In the genomic region with DNA sequence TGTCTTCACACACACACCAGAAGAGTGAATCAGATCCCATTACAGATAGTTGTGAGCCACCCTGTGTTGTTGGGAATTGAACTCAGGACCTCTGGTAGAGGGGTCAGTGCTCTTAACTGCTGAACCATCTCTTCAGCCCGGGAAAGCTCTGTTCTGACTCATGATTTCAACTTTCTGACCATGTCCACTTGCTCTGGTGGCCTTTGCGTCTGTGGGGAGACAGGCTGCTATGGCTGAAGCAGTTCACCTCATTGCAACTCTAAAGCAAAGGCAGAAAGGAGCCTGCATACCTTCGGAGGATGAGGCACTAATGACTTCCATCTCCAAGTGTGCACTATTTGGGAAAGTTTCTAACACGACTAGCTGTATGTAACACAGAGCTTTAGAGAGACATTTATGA, we compare ENCODE assay signal across 8 mouse cellular contexts. TPM values are rescaled to one million over a fixed set of nuclear protein-coding genes. Genes with fewer than 3 reads are reported as not detected.
DNase-seq lines count a peak whose midpoint lies in the region; ATAC-seq and TF ChIP-seq lines count a peak whose summit lies in the region.

No protein-coding gene starts in this region.

- no peaks in the 10 kb centered on the region for H3K36me3 ChIP-seq in lung, postnatal 0 days (ENCODE audit: insufficient read depth, low read length)
- H3K36me3 ChIP-seq in limb, embryonic 11.5 days (ENCODE audit: control insufficient read depth, insufficient read depth, low read length): no peaks in the 10 kb centered on the region
- no peaks in the 10 kb centered on the region for H3K36me3 ChIP-seq in neural tube, embryonic 14.5 days (ENCODE audit: control insufficient read depth, insufficient read depth, low read length)

- H3K27me3 ChIP-seq in lung, postnatal 0 days (replicated peaks; ENCODE audit: insufficient read depth, low read length): no peaks in the 10 kb centered on the region
- H3K27me3 ChIP-seq in limb, embryonic 11.5 days (ENCODE audit: control insufficient read depth, insufficient read depth, low read length): 0 out of 2 replicates have a peak, but pooled peaks cover 4% of the 10 kb centered on the region
- no peaks in the 10 kb centered on the region for H3K27me3 ChIP-seq in neural tube, embryonic 14.5 days (ENCODE audit: control insufficient read depth, insufficient read depth, low read length)

- H3K4me3 ChIP-seq in lung, postnatal 0 days (ENCODE audit: low read depth, low read length): no peak overlapping the region
- peak overlapping the region; percentile 51 for H3K4me3 ChIP-seq in limb, embryonic 11.5 days (ENCODE audit: low read depth, low read length)
- H3K4me3 ChIP-seq in neural tube, embryonic 14.5 days (ENCODE audit: low read depth, low read length): no peak overlapping the region

- 38% methylated on average over 4 of the region's 4 CpGs for WGBS in lung, postnatal 0 days
- 46% methylated on average over 4 of the region's 4 CpGs for WGBS in limb, embryonic 11.5 days
- 42% methylated on average over 4 of the region's 4 CpGs for WGBS in neural tube, embryonic 14.5 days

- H3K4me2 ChIP-seq in lung, postnatal 0 days (replicated peaks; ENCODE audit: low read depth, low read length): peak overlapping the region; percentile 98; the same call in 1 of the 2 replicates
- no peak overlapping the region for H3K4me2 ChIP-seq in limb, embryonic 11.5 days (ENCODE audit: low read depth, severe bottlenecking)
- H3K4me2 ChIP-seq in neural tube, embryonic 14.5 days (ENCODE audit: low read depth, low read length): peak overlapping the region; percentile 99

- no peak for TF ChIP-seq EP300 in lung, postnatal 0 days (IDR thresholded peaks at IDR 0.05)

- H3K4me1 ChIP-seq in lung, postnatal 0 days (ENCODE audit: insufficient read depth, low read depth, low read length): no peaks in the 10 kb centered on the region
- no peaks in the 10 kb centered on the region for H3K4me1 ChIP-seq in limb, embryonic 11.5 days (ENCODE audit: control insufficient read depth, insufficient read depth, low read length)
- 0 out of 2 replicates have a peak, but pooled peaks cover 3% of the 10 kb centered on the region for H3K4me1 ChIP-seq in neural tube, embryonic 14.5 days (ENCODE audit: control insufficient read depth, insufficient read depth, low read length)

- no peak for TF ChIP-seq CTCF in lung, postnatal 0 days (IDR thresholded peaks at IDR 0.05)

- DNase-seq in cerebellum, adult 9-11 months: peak; percentile 7
- DNase-seq in cerebellum, adult 11 months: no peak
- no peak for DNase-seq in lung, postnatal 0 days (ENCODE audit: low spot score)
- DNase-seq in lung, adult 18-20 months: no peak
- DNase-seq in limb, embryonic 11.5 days (ENCODE audit: low spot score): peak; percentile 21
- DNase-seq in embryo, embryonic 10 days (ENCODE audit: low spot score): no peak
- no peak for DNase-seq in gastrocnemius, adult 8-10 months (ENCODE audit: low spot score in 2 of 2)

- no peak overlapping the region for H3K9ac ChIP-seq in lung, postnatal 0 days (replicated peaks; ENCODE audit: low read depth)
- H3K9ac ChIP-seq in limb, embryonic 11.5 days (ENCODE audit: low read length): no peak overlapping the region
- no peak overlapping the region for H3K9ac ChIP-seq in neural tube, embryonic 14.5 days (replicated peaks; ENCODE audit: low read depth, low read length)

- H3K9me3 ChIP-seq in lung, postnatal 0 days (ENCODE audit: low read length): no peaks in the 10 kb centered on the region
- H3K9me3 ChIP-seq in limb, embryonic 11.5 days (ENCODE audit: control insufficient read depth, low read length): no peaks in the 10 kb centered on the region
- no peaks in the 10 kb centered on the region for H3K9me3 ChIP-seq in neural tube, embryonic 14.5 days (ENCODE audit: control insufficient read depth, low read length)

- no peak overlapping the region for H3K27ac ChIP-seq in lung, postnatal 0 days (ENCODE audit: low read length)
- H3K27ac ChIP-seq in limb, embryonic 11.5 days (replicated peaks; ENCODE audit: low read depth, low read length): no peak overlapping the region
- H3K27ac ChIP-seq in neural tube, embryonic 14.5 days (ENCODE audit: low read depth, low read length): no peak overlapping the region

- no peak for ATAC-seq in lung, postnatal 0 days
- no peak for ATAC-seq in limb, embryonic 11.5 days (ENCODE audit: insufficient number of reproducible peaks, low FRiP score, low TSS enrichment, low read depth)
- ATAC-seq in neural tube, embryonic 14.5 days (ENCODE audit: low read depth): no peak

RNA-seq across cellular contexts. Expression of a gene that starts 0.5 kb away (rescaled TPM):
- 26.9 and 34.8 TPM in 2 replicates for polyA plus RNA-seq in lung, postnatal 0 days (2015; fragmentation: Nextera tagmentation; extraction: Ambion mirVana)
- polyA plus RNA-seq in limb, embryonic 11.5 days (2014; fragmentation: Nextera tagmentation; extraction: Ambion mirVana): 84.2 and 93.5 TPM in 2 replicates
- 104 and 118 TPM in 2 replicates for polyA plus RNA-seq in neural tube, embryonic 14.5 days (2014; fragmentation: Nextera tagmentation; extraction: Ambion mirVana)
- total RNA-seq in gastrocnemius, adult 8-10 months (2022): 10 to 100 TPM; 32.2 to 49.2 (median 42.0) TPM

RNA-seq across cellular contexts. Expression of a gene that starts 34.9 kb away (rescaled TPM):
- 8.6 and 8.8 TPM in 2 replicates for polyA plus RNA-seq in lung, postnatal 0 days (2015; fragmentation: Nextera tagmentation; extraction: Ambion mirVana)
- 18.5 and 24.1 TPM in 2 replicates for polyA plus RNA-seq in limb, embryonic 11.5 days (2014; fragmentation: Nextera tagmentation; extraction: Ambion mirVana)
- 26.0 and 29.7 TPM in 2 replicates for polyA plus RNA-seq in neural tube, embryonic 14.5 days (2014; fragmentation: Nextera tagmentation; extraction: Ambion mirVana)
- 100 to 1,000 TPM in 1 of 4 experiments, 10 to 100 TPM in 3; 87.8 to 128 (median 93.8) TPM for total RNA-seq in gastrocnemius, adult 8-10 months (2022)

Comparison
In these comparisons a context has a peak if more than half of its experiments do, and no peak if none do; other contexts are left out.
1. DNase-seq: peak in cerebellum, adult 9-11 months (single experiment) and limb, embryonic 11.5 days (single experiment); none in cerebellum, adult 11 months (single experiment), lung, postnatal 0 days (single experiment), lung, adult 18-20 months (0 of 2), embryo, embryonic 10 days (single experiment) and gastrocnemius, adult 8-10 months (0 of 2).